Mouse (Mus musculus) hindbrain, embryonic 15.5 days (tissue): ENCODE data around the gene Yes1. TPM values are rescaled to one million over a fixed set of nuclear protein-coding genes. Genes with fewer than 3 reads are reported as not detected.
"Not testable (repeated sequence)": the region's sequence is repeated elsewhere in the genome, so short reads cannot be mapped to it uniquely, and the experiment has no call there.

Experiments used
- ATAC-seq: fragments of 200-750 bp; cut with Nextera tagmentation; 2 replicates; pipeline ENCODE4 v1.8.0; 2017; ENCODE audit warnings: low read depth, moderate number of reproducible peaks, moderate TSS enrichment; ENCODE audit not compliant: low FRiP score
- H3K27ac ChIP-seq: fragments of 300-500 bp; sonication (generic); replicated peaks from 2 replicates; pipeline ENCODE4 v1.5.1; 2015; ENCODE audit warnings: mild to moderate bottlenecking, inconsistent platforms
- H3K27me3 ChIP-seq: fragments of 300-500 bp; sonication (generic); 2 replicates; pipeline ENCODE4 v1.6.1; 2015; ENCODE audit warnings: control low read depth, inconsistent platforms
- H3K36me3 ChIP-seq: fragments of 300-500 bp; sonication (generic); 2 replicates; pipeline ENCODE4 v1.6.1; 2015; ENCODE audit warnings: control low read depth, inconsistent platforms
- H3K4me1 ChIP-seq: fragments of 300-500 bp; sonication (generic); replicated peaks from 2 replicates; pipeline ENCODE4 v1.6.1; 2015; ENCODE audit warnings: control low read depth, inconsistent platforms
- H3K4me2 ChIP-seq: fragments of 300-500 bp; sonication (generic); 2 replicates; pipeline ENCODE4 v1.6.1; 2015; ENCODE audit warnings: moderate library complexity, mild to moderate bottlenecking, inconsistent platforms
- H3K4me3 ChIP-seq: fragments of 300-500 bp; sonication (generic); 2 replicates; pipeline ENCODE4 v1.5.1; 2015; ENCODE audit warnings: mild to moderate bottlenecking, inconsistent platforms
- H3K9ac ChIP-seq: fragments of 300-500 bp; sonication (generic); 2 replicates; pipeline ENCODE4 v1.6.1; 2015; ENCODE audit warnings: inconsistent platforms
- H3K9me3 ChIP-seq: fragments of 300-500 bp; sonication (generic); 2 replicates; pipeline ENCODE4 v1.6.1; 2016; ENCODE audit warnings: control low read depth, inconsistent platforms
- WGBS: fragments of 180-500 bp; shearing (Covaris S2); methylation state at CpG from one replicate; pipeline ENCODE4 v1.1.7; 2015; 5-methylcytosine and 5-hydroxymethylcytosine counted together
- polyA plus RNA-seq: library from polyadenylated mRNA; unstranded; fragments of >200 nt; fragmentation: Nextera tagmentation; extraction: Ambion mirVana; gene quantifications from 2 replicates; pipeline ENCODE4 v1.2.1, GENCODE M21; 2015

Gene Yes1
- polyA plus RNA-seq, 1 experiment from 2014 or later = 20.4 TPM

GRCm38 (mm10) chr5:32712221-32713041, 101.5 kb downstream of the Yes1 start:
- Histone ChIP-seq H3K4me3 (peak overlapping the region; percentile 72), H3K9me3 (no peaks in the 10 kb centered on the region), H3K36me3 (no peaks in the 10 kb centered on the region), H3K27me3 (no peaks in the 10 kb centered on the region), H3K9ac (no peak overlapping the region), H3K4me2 (peak overlapping the region; percentile 92), H3K27ac (0 out of 2 replicates have a peak overlapping the region, but pooled peaks have one; percentile 88), H3K4me1 (peaks cover 11% of the 10 kb centered on the region)
- no peak for ATAC-seq
- WGBS = 72% methylated on average over 4 of the region's 4 CpGs

- WGBS = 21% methylated on average over 2 of the region's 2 CpGs
- H3K9ac ChIP-seq = peak overlapping the region; percentile 61
- peak overlapping the region; percentile 88 for H3K27ac ChIP-seq
- H3K4me2 ChIP-seq = peak overlapping the region; percentile 92
- H3K4me1 ChIP-seq = peaks cover 11% of the 10 kb centered on the region
- H3K27me3 ChIP-seq = no peaks in the 10 kb centered on the region
- ATAC-seq = no peak
- peak overlapping the region; percentile 72 for H3K4me3 ChIP-seq
- H3K9me3 ChIP-seq = no peaks in the 10 kb centered on the region
- H3K36me3 ChIP-seq = no peaks in the 10 kb centered on the region
Measured at GRCm38 (mm10) chr5:32713042-32713702, 102.2 kb downstream of the Yes1 start.

- Histone ChIP-seq H3K9me3 (no peaks in the 10 kb centered on the region), H3K4me2 (peak overlapping the region; percentile 92), H3K4me3 (peak overlapping the region; percentile 72), H3K27me3 (no peaks in the 10 kb centered on the region), H3K36me3 (no peaks in the 10 kb centered on the region), H3K9ac (peak overlapping the region; percentile 61), H3K4me1 (peaks cover 11% of the 10 kb centered on the region), H3K27ac (peak overlapping the region; percentile 88)
- WGBS = under 1% methylated on average over 55 of the region's 55 CpGs
- peak; percentile 99 for ATAC-seq
Measured at GRCm38 (mm10) chr5:32713703-32714467, 102.9 kb downstream of the Yes1 start.

GRCm38 (mm10) chr5:32717726-32718125, 106.8 kb downstream of the Yes1 start:
- Histone ChIP-seq H3K27me3 (no peaks in the 10 kb centered on the region), H3K27ac (no peak overlapping the region), H3K4me2 (no peak overlapping the region), H3K4me1 (peaks cover 5% of the 10 kb centered on the region), H3K36me3 (no peaks in the 10 kb centered on the region), H3K4me3 (no peak overlapping the region), H3K9ac (no peak overlapping the region), H3K9me3 (no peaks in the 10 kb centered on the region)
- WGBS = 67% methylated on average over 1 of the region's 1 CpGs
- no peak for ATAC-seq

GRCm38 (mm10) chr5:32718916-32719315, 107.9 kb downstream of the Yes1 start:
- WGBS = 69% methylated on average over 6 of the region's 6 CpGs
- ATAC-seq = no peak
- no peak overlapping the region for H3K4me3 ChIP-seq
- H3K9me3 ChIP-seq = no peaks in the 10 kb centered on the region
- no peaks in the 10 kb centered on the region for H3K27me3 ChIP-seq
- no peak overlapping the region for H3K4me2 ChIP-seq
- H3K27ac ChIP-seq = no peak overlapping the region
- no peaks in the 10 kb centered on the region for H3K4me1 ChIP-seq
- H3K9ac ChIP-seq = no peak overlapping the region
- no peaks in the 10 kb centered on the region for H3K36me3 ChIP-seq

- no peak for ATAC-seq
- no peak overlapping the region for H3K27ac ChIP-seq
- H3K36me3 ChIP-seq = no peaks in the 10 kb centered on the region
- no peak overlapping the region for H3K4me2 ChIP-seq
- H3K9ac ChIP-seq = no peak overlapping the region
- no peaks in the 10 kb centered on the region for H3K27me3 ChIP-seq
- H3K4me1 ChIP-seq = no peaks in the 10 kb centered on the region
- H3K4me3 ChIP-seq = no peak overlapping the region
- 85% methylated on average over 9 of the region's 9 CpGs for WGBS
- H3K9me3 ChIP-seq = no peaks in the 10 kb centered on the region
Measured at GRCm38 (mm10) chr5:32720416-32720815, 109.4 kb downstream of the Yes1 start.

- no peaks in the 10 kb centered on the region for H3K4me1 ChIP-seq
- H3K9me3 ChIP-seq = no peaks in the 10 kb centered on the region
- no peak overlapping the region for H3K4me3 ChIP-seq
- 64% methylated on average over 3 of the region's 3 CpGs for WGBS
- H3K36me3 ChIP-seq = no peaks in the 10 kb centered on the region
- ATAC-seq = no peak
- H3K4me2 ChIP-seq = no peak overlapping the region
- no peak overlapping the region for H3K27ac ChIP-seq
- H3K9ac ChIP-seq = no peak overlapping the region
- no peaks in the 10 kb centered on the region for H3K27me3 ChIP-seq
Measured at GRCm38 (mm10) chr5:32721316-32721715, 110.3 kb downstream of the Yes1 start.

GRCm38 (mm10) chr5:32722263-32722662, 111.3 kb downstream of the Yes1 start:
- H3K4me1 ChIP-seq = no peaks in the 10 kb centered on the region
- H3K36me3 ChIP-seq = no peaks in the 10 kb centered on the region
- no peaks in the 10 kb centered on the region for H3K9me3 ChIP-seq
- H3K4me3 ChIP-seq = no peak overlapping the region
- 74% methylated on average over 7 of the region's 7 CpGs for WGBS
- H3K27ac ChIP-seq = no peak overlapping the region
- no peaks in the 10 kb centered on the region for H3K27me3 ChIP-seq
- ATAC-seq = no peak
- no peak overlapping the region for H3K9ac ChIP-seq
- no peak overlapping the region for H3K4me2 ChIP-seq

GRCm38 (mm10) chr5:32722711-32723110, 111.7 kb downstream of the Yes1 start:
- H3K9me3 ChIP-seq, H3K27me3 ChIP-seq, ATAC-seq, H3K4me3 ChIP-seq, H3K36me3 ChIP-seq, H3K4me1 ChIP-seq, H3K9ac ChIP-seq, H3K27ac ChIP-seq, H3K4me2 ChIP-seq: not testable (repeated sequence)
- WGBS = 81% methylated on average over 8 of the region's 8 CpGs

GRCm38 (mm10) chr5:32723981-32724380, 113.0 kb downstream of the Yes1 start:
- WGBS = 87% methylated on average over 7 of the region's 7 CpGs
- Histone ChIP-seq H3K4me1 (no peaks in the 10 kb centered on the region), H3K9me3 (no peaks in the 10 kb centered on the region), H3K4me2 (no peak overlapping the region), H3K9ac (no peak overlapping the region), H3K27ac (no peak overlapping the region), H3K27me3 (no peaks in the 10 kb centered on the region), H3K4me3 (no peak overlapping the region), H3K36me3 (no peaks in the 10 kb centered on the region)
- no peak for ATAC-seq

- not testable (repeated sequence) for H3K27ac ChIP-seq, H3K4me1 ChIP-seq, H3K4me3 ChIP-seq, H3K36me3 ChIP-seq, ATAC-seq, H3K4me2 ChIP-seq, H3K9ac ChIP-seq, H3K27me3 ChIP-seq, H3K9me3 ChIP-seq
- 82% methylated on average over 3 of the region's 3 CpGs for WGBS
Measured at GRCm38 (mm10) chr5:32725397-32725796, 114.4 kb downstream of the Yes1 start.

- H3K9ac ChIP-seq = no peak overlapping the region
- no peak overlapping the region for H3K27ac ChIP-seq
- no peaks in the 10 kb centered on the region for H3K4me1 ChIP-seq
- ATAC-seq = no peak
- 93% methylated on average over 7 of the region's 7 CpGs for WGBS
- H3K27me3 ChIP-seq = no peaks in the 10 kb centered on the region
- no peak overlapping the region for H3K4me3 ChIP-seq
- no peaks in the 10 kb centered on the region for H3K9me3 ChIP-seq
- H3K4me2 ChIP-seq = no peak overlapping the region
- H3K36me3 ChIP-seq = peaks cover 1% of the 10 kb centered on the region; the same call in 1 of the 2 replicates
Measured at GRCm38 (mm10) chr5:32728300-32728699, 117.3 kb downstream of the Yes1 start.
